Mouse (Mus musculus): ENCODE data around the gene Eif3j1. TPM values are rescaled to one million over a fixed set of nuclear protein-coding genes. Genes with fewer than 3 reads are reported as not detected.

The Eif3j1 gene
- polyA plus RNA-seq, 1 experiment: 3.1 TPM

DNA sequence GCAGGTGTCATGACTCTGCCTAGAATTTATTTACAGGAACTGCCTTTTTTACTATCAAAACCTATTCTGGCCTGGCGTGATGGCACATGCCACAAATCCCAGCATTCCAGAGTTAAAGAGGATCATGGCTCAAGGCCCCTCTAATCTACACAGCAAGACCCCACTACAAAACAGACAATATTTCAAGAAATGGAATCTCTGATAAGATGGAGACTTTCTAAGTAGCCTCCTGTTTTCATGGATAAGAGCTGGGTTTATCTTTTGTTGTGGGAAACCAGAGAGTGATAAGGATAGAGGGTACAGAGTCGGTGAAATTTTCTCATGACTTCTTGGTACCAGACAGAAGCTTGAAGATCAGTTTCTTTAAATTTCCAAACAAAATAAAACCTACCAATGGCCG, 7.7 kb downstream of the Eif3j1 start:
- TF ChIP-seq CTCF (IDR thresholded peaks at IDR 0.05; ENCODE audit: insufficient read depth, low read length) (no peak), POLR2A (IDR thresholded peaks at IDR 0.05; ENCODE audit: borderline replicate concordance, extremely low read depth, low read depth, low read length) (no peak)
- no peak for DNase-seq
- Histone ChIP-seq H3K4me3 (replicated peaks; ENCODE audit: extremely low read depth, low read depth, low read length) (no peak overlapping the region), H3K4me1 (ENCODE audit: control insufficient read depth, insufficient read depth, low read length) (peaks cover 2% of the 10 kb centered on the region; the same call in 1 of the 2 replicates)
- 86% methylated on average over 3 of the region's 3 CpGs for WGBS

- no peaks in the 10 kb centered on the region for H3K4me1 ChIP-seq (ENCODE audit: control insufficient read depth, insufficient read depth, low read length)
- TF ChIP-seq POLR2A (IDR thresholded peaks at IDR 0.05; ENCODE audit: borderline replicate concordance, extremely low read depth, low read depth, low read length): no peak
- DNase-seq: no peak
- H3K4me3 ChIP-seq (replicated peaks; ENCODE audit: extremely low read depth, low read depth, low read length): no peak overlapping the region
These were observed 15.6 kb downstream of the Eif3j1 start for GRCm38 (mm10) chr2:122043926-122044325.

DNA sequence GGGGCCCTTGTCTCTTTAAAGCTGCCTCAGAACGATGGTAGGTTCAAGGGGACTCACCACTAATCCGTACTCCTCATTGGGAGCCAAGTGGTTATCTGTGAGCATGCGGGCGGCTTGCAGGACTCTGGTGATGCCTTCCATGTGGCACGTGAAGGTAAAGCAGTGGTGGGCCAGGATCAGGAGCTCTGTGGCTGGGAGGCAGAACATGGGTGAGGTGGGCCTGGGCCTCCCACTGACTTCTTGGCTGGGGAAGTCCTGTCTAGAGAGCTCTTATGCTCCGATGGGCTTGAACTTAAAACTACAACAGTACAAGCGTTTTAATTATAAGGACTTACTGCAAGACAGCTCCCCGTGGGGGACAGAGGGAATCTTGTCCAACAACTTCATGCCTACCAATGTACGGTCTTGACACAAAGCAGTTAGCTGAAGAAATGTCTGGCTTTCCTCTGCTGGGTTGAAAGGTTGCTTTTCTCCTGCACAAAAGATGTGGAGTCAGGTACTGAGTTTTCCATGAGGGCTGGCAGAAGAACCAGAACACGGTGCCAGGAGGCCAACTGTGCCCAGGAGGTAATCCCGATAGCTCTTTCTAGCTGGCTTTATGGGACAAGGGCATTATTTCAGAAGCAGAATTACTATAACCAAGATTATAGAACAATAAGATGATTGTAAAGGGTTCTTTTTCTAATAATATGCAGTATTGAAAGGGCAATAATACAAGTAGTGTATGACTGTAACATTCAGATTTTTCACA, 31.2 kb downstream of the Eif3j1 start:
- no peak for DNase-seq
- no peak overlapping the region for H3K4me3 ChIP-seq (replicated peaks; ENCODE audit: extremely low read depth, low read depth, low read length)

GRCm38 (mm10) chr2:122065200-122065969, 37.0 kb downstream of the Eif3j1 start:
- WGBS: 49% methylated on average over 14 of the region's 14 CpGs
- no peak for TF ChIP-seq POLR2A (IDR thresholded peaks at IDR 0.05; ENCODE audit: borderline replicate concordance, extremely low read depth, low read depth, low read length)
- TF ChIP-seq CTCF (IDR thresholded peaks at IDR 0.05; ENCODE audit: insufficient read depth, low read length): peak; percentile 14; the same call in 1 of the 2 replicates
- no peaks in the 10 kb centered on the region for H3K4me1 ChIP-seq (ENCODE audit: control insufficient read depth, insufficient read depth, low read length)
- H3K4me3 ChIP-seq (replicated peaks; ENCODE audit: extremely low read depth, low read depth, low read length): no peak overlapping the region
- no peak for DNase-seq

More for the DNA sequence above, 31.2 kb downstream of the Eif3j1 start:
- no peaks in the 10 kb centered on the region for H3K4me1 ChIP-seq (ENCODE audit: control insufficient read depth, insufficient read depth, low read length)
- TF ChIP-seq POLR2A (IDR thresholded peaks at IDR 0.05; ENCODE audit: borderline replicate concordance, extremely low read depth, low read depth, low read length): no peak
- no peak for TF ChIP-seq CTCF (IDR thresholded peaks at IDR 0.05; ENCODE audit: insufficient read depth, low read length)
- WGBS: 90% methylated on average over 11 of the region's 11 CpGs

GRCm38 (mm10) chr2:122066241-122066640, 37.9 kb downstream of the Eif3j1 start:
- H3K4me1 ChIP-seq (ENCODE audit: control insufficient read depth, insufficient read depth, low read length): no peaks in the 10 kb centered on the region
- no peak for DNase-seq
- H3K4me3 ChIP-seq (replicated peaks; ENCODE audit: extremely low read depth, low read depth, low read length): no peak overlapping the region
- TF ChIP-seq POLR2A (IDR thresholded peaks at IDR 0.05; ENCODE audit: borderline replicate concordance, extremely low read depth, low read depth, low read length) (no peak), CTCF (IDR thresholded peaks at IDR 0.05; ENCODE audit: insufficient read depth, low read length) (no peak)
- 77% methylated on average over 8 of the region's 8 CpGs for WGBS

DNA sequence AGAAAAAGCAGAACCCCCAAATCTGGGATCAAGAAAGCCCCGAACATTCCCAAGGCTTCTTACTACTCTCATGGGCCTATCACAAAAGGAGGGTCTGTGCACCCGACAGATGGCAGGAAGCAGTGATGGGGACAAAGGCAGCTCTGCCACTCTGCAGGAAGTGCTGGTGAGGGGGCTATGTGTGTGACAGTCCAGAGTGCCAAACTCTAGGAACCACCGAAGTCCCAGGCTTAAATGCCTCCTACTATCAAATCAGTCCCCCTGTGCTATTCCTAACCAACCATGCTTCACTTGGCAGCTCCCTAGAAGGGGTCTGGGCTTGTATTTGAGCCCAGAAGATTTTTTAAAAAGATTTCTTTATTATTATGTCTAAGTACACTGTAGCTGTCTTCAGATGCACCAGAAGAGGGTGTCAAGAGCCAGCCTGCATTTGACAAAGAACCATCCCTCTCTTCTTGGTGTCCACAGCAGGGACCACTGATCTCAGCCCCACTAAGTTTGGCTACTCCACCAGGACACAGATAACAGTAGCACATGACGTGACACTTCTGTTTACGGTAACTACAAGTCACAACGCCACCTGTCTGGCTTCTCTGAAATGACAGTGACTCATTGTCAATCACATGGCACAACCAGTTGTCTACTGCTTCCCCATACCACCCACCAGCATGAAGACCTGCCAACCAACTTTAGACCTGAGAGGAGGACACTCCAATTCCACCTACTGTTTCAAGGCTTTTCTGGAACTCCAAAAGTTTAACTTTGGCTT, 41.0 kb downstream of the Eif3j1 start:
- DNase-seq: no peak
- TF ChIP-seq POLR2A (IDR thresholded peaks at IDR 0.05; ENCODE audit: borderline replicate concordance, extremely low read depth, low read depth, low read length) (no peak), CTCF (IDR thresholded peaks at IDR 0.05; ENCODE audit: insufficient read depth, low read length) (no peak)
- WGBS: 82% methylated on average over 6 of the region's 6 CpGs
- H3K4me1 ChIP-seq (ENCODE audit: control insufficient read depth, insufficient read depth, low read length): no peaks in the 10 kb centered on the region
- no peak overlapping the region for H3K4me3 ChIP-seq (replicated peaks; ENCODE audit: extremely low read depth, low read depth, low read length)

- Histone ChIP-seq H3K4me1 (ENCODE audit: control insufficient read depth, insufficient read depth, low read length) (no peaks in the 10 kb centered on the region), H3K4me3 (replicated peaks; ENCODE audit: extremely low read depth, low read depth, low read length) (no peak overlapping the region)
- TF ChIP-seq CTCF (IDR thresholded peaks at IDR 0.05; ENCODE audit: insufficient read depth, low read length) (peak; percentile 74), POLR2A (IDR thresholded peaks at IDR 0.05; ENCODE audit: borderline replicate concordance, extremely low read depth, low read depth, low read length) (no peak)
- DNase-seq: peak; percentile 57
- WGBS: 29% methylated on average over 5 of the region's 5 CpGs
These were observed 41.6 kb downstream of the Eif3j1 start for GRCm38 (mm10) chr2:122069922-122070321.

DNA sequence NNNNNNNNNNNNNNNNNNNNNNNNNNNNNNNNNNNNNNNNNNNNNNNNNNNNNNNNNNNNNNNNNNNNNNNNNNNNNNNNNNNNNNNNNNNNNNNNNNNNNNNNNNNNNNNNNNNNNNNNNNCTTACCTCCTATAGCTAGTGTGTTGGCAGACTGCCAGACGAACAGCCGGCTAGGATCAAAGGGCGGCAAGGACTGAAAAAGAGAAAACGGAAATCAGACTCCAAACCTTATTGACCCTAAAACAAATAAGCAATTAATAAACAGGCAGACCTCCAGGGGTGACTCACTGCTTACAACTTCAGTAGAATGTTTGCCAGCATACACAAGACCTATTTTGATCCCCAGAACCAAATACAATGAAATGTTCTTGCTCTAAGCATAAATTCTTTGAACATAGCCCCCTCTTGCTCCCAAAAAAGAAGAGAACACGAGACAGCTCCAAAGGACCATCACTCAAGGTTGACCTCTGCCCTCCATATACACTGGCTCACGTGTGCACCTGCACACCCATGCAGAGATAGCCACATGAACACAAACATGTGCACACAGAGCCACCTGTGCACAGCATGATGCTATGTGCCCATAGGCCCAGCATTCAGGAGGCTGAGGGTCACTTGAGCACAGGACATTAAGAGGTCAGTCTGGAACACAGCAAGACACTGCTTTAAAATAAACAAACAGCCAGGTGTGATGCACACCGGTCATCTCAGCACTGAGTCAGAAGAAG, 53.5 kb downstream of the Eif3j1 start:
- Histone ChIP-seq H3K4me3 (replicated peaks; ENCODE audit: extremely low read depth, low read depth, low read length) (no peak overlapping the region), H3K4me1 (ENCODE audit: control insufficient read depth, insufficient read depth, low read length) (peaks cover 11% of the 10 kb centered on the region)
- 27% methylated on average over 7 of the region's 7 CpGs for WGBS
- no peak for TF ChIP-seq CTCF (IDR thresholded peaks at IDR 0.05; ENCODE audit: insufficient read depth, low read length)
- TF ChIP-seq POLR2A (IDR thresholded peaks at IDR 0.05; ENCODE audit: borderline replicate concordance, extremely low read depth, low read depth, low read length): no peak
- no peak for DNase-seq

GRCm38 (mm10) chr2:122086446-122086845, 58.1 kb downstream of the Eif3j1 start:
- TF ChIP-seq CTCF (IDR thresholded peaks at IDR 0.05; ENCODE audit: insufficient read depth, low read length): no peak
- no peak for TF ChIP-seq POLR2A (IDR thresholded peaks at IDR 0.05; ENCODE audit: borderline replicate concordance, extremely low read depth, low read depth, low read length)
- Histone ChIP-seq H3K4me3 (replicated peaks; ENCODE audit: extremely low read depth, low read depth, low read length) (no peak overlapping the region), H3K4me1 (ENCODE audit: control insufficient read depth, insufficient read depth, low read length) (peaks cover 11% of the 10 kb centered on the region)
- DNase-seq: no peak
- 45% methylated on average over 4 of the region's 4 CpGs for WGBS
